Mouse (Mus musculus) CH12.LX (cell line): ENCODE measurements around the gene Npr3. TPM values are rescaled to one million over a fixed set of nuclear protein-coding genes. Genes with fewer than 3 reads are reported as not detected.

Source experiments
- DNase-seq: peaks from one replicate; pipeline ENCODE4 v3.0.0-alpha.2; 2013; ENCODE audit errors: extremely low read depth
- H3K27ac ChIP-seq: 2 replicates; pipeline ENCODE4 v1.5.1; 2012; ENCODE audit warnings: low read depth, mild to moderate bottlenecking, control low read depth, moderate library complexity; ENCODE audit not compliant: insufficient read depth
- H3K27me3 ChIP-seq: replicated peaks from 2 replicates; pipeline ENCODE3; 2012; ENCODE audit warnings: inconsistent platforms
- H3K36me3 ChIP-seq, 2 experiments: replicated peaks in 1 of 2; 2 replicates each; pipeline versions ENCODE3 to v1.6.1; 2012; ENCODE audit warnings: inconsistent platforms in 1 of 2, low read length in 1 of 2, mild to moderate bottlenecking in 1 of 2, mixed read lengths in 1 of 2, moderate library complexity in 1 of 2; ENCODE audit not compliant: control insufficient read depth in 1 of 2, insufficient read depth in 1 of 2
- H3K4me1 ChIP-seq, 2 experiments: 2 replicates each; pipeline ENCODE4 v1.6.1; 2012; ENCODE audit warnings: inconsistent platforms in 1 of 2, moderate library complexity in 1 of 2; ENCODE audit not compliant: insufficient read depth in 2 of 2, control insufficient read depth in 1 of 2
- H3K4me2 ChIP-seq: 2 replicates; pipeline ENCODE4 v1.6.1; 2012; ENCODE audit warnings: low read depth, mild to moderate bottlenecking, control low read depth; ENCODE audit not compliant: poor library complexity, insufficient read depth, severe bottlenecking
- H3K4me3 ChIP-seq, 3 experiments: fragments of 150-350 bp in 1 of 3; sonication (generic) in 1 of 3; replicated peaks in 1 of 3; 2 replicates each; pipeline versions ENCODE3 to v1.5.1; 2011 to 2012; ENCODE audit warnings: low read depth in 2 of 3, low read length in 2 of 3, mild to moderate bottlenecking in 2 of 3, moderate library complexity in 2 of 3, control low read depth in 1 of 3, improper control_type of control experiment in 1 of 3, inconsistent platforms in 1 of 3, mixed read lengths in 1 of 3; ENCODE audit not compliant: poor library complexity in 1 of 3
- H3K79me2 ChIP-seq: replicated peaks from 2 replicates; pipeline ENCODE4 v1.6.1; 2012; ENCODE audit warnings: mild to moderate bottlenecking, moderate library complexity; ENCODE audit not compliant: control insufficient read depth, poor library complexity, insufficient read depth, severe bottlenecking; ENCODE audit errors: extremely low read depth
- H3K9ac ChIP-seq: 2 replicates; pipeline ENCODE4 v1.6.1; 2012; ENCODE audit warnings: low read depth, mild to moderate bottlenecking, control low read depth, moderate library complexity; ENCODE audit not compliant: insufficient read depth
- H3K9me3 ChIP-seq: replicated peaks from 2 replicates; pipeline ENCODE3; 2012; ENCODE audit warnings: low read length, inconsistent platforms, mixed read lengths
- BHLHE40 ChIP-seq: IDR thresholded peaks from 2 replicates; pipeline ENCODE4 v1.6.1; 2011; ENCODE audit warnings: mild to moderate bottlenecking, low read depth, low read length, improper control_type of control experiment
- CHD1 ChIP-seq: IDR thresholded peaks from 2 replicates; pipeline ENCODE4 v1.6.1; 2012; ENCODE audit warnings: low read depth, low read length, improper control_type of control experiment, inconsistent platforms
- CHD2 ChIP-seq: IDR thresholded peaks from 2 replicates; pipeline ENCODE4 v1.6.1; 2011; ENCODE audit warnings: low read length, improper control_type of control experiment
- ELF1 ChIP-seq: IDR thresholded peaks from 2 replicates; pipeline ENCODE4 v1.6.1; 2014; ENCODE audit warnings: low read depth, mild to moderate bottlenecking, inconsistent platforms, low read length, improper control_type of control experiment
- HCFC1 ChIP-seq: IDR thresholded peaks from 2 replicates; pipeline ENCODE4 v1.6.1; 2012; ENCODE audit warnings: low read depth, mild to moderate bottlenecking, inconsistent platforms, low read length, improper control_type of control experiment
- IRF4 ChIP-seq: IDR thresholded peaks from 2 replicates; pipeline ENCODE4 v1.6.1; 2014; ENCODE audit warnings: low read depth, mild to moderate bottlenecking, inconsistent platforms, low read length, improper control_type of control experiment
- JUN ChIP-seq: IDR thresholded peaks from 2 replicates; pipeline ENCODE4 v1.6.1; 2011; ENCODE audit warnings: low read depth, mild to moderate bottlenecking, low read length, improper control_type of control experiment, moderate library complexity; ENCODE audit not compliant: insufficient read depth
- KAT2A ChIP-seq: IDR thresholded peaks from 2 replicates; pipeline ENCODE4 v1.6.1; 2012; ENCODE audit warnings: low read length, improper control_type of control experiment, inconsistent platforms; ENCODE audit not compliant: insufficient replicate concordance
- MAX ChIP-seq: IDR thresholded peaks from 2 replicates; pipeline ENCODE4 v1.6.1; 2011; ENCODE audit warnings: low read length, improper control_type of control experiment
- MEF2A ChIP-seq: IDR thresholded peaks from 2 replicates; pipeline ENCODE4 v1.6.1; 2014; ENCODE audit warnings: low read depth, mild to moderate bottlenecking, inconsistent platforms, low read length, improper control_type of control experiment, borderline replicate concordance
- MXI1 ChIP-seq: IDR thresholded peaks from 2 replicates; pipeline ENCODE4 v1.6.1; 2011; ENCODE audit warnings: mild to moderate bottlenecking, low read depth, low read length, improper control_type of control experiment
- NRF1 ChIP-seq: IDR thresholded peaks from 2 replicates; pipeline ENCODE4 v1.6.1; 2014; ENCODE audit warnings: low read depth, mild to moderate bottlenecking, inconsistent platforms, low read length, improper control_type of control experiment, moderate library complexity
- PAX5 ChIP-seq: IDR thresholded peaks from 2 replicates; pipeline ENCODE4 v1.6.1; 2012; ENCODE audit warnings: low read length, inconsistent platforms, mixed read lengths
- POLR2A ChIP-seq: IDR thresholded peaks from 2 replicates; pipeline ENCODE4 v1.6.1; 2011; ENCODE audit warnings: low read depth, mild to moderate bottlenecking, improper control_type of control experiment, low read length
- POLR2AphosphoS2 ChIP-seq: IDR thresholded peaks from 2 replicates; pipeline ENCODE4 v1.6.1; 2011; ENCODE audit warnings: low read depth, low read length, improper control_type of control experiment
- RCOR1 ChIP-seq: conservative IDR thresholded peaks from 2 replicates; pipeline ENCODE4 v1.6.1; 2012; ENCODE audit warnings: low read depth, mild to moderate bottlenecking, inconsistent platforms, low read length, improper control_type of control experiment
- SIN3A ChIP-seq: IDR thresholded peaks from 2 replicates; pipeline ENCODE4 v1.6.1; 2012; ENCODE audit warnings: low read length, improper control_type of control experiment, inconsistent platforms
- TBP ChIP-seq: conservative IDR thresholded peaks from 2 replicates; pipeline ENCODE4 v1.6.1; 2011; ENCODE audit warnings: low read depth, low read length, improper control_type of control experiment
- UBTF ChIP-seq: IDR thresholded peaks from 2 replicates; pipeline ENCODE4 v1.6.1; 2012; ENCODE audit warnings: low read depth, mild to moderate bottlenecking, inconsistent platforms, low read length, improper control_type of control experiment, moderate library complexity
- USF1 ChIP-seq: IDR thresholded peaks from 2 replicates; pipeline ENCODE4 v1.6.1; 2014; ENCODE audit warnings: low read depth, mild to moderate bottlenecking, inconsistent platforms, low read length, improper control_type of control experiment
- USF2 ChIP-seq: conservative IDR thresholded peaks from 2 replicates; pipeline ENCODE4 v1.6.1; 2011; ENCODE audit warnings: low read depth, low read length, improper control_type of control experiment
- ZMIZ1 ChIP-seq: IDR thresholded peaks from 2 replicates; pipeline ENCODE4 v1.6.1; 2012; ENCODE audit warnings: low read depth, mild to moderate bottlenecking, inconsistent platforms, low read length, improper control_type of control experiment
- ZNF384 ChIP-seq: IDR thresholded peaks from 2 replicates; pipeline ENCODE4 v1.6.1; 2012; ENCODE audit warnings: low read depth, low read length, improper control_type of control experiment, inconsistent platforms
- dilution Hi-C: fragments of 300-500 bp; cut with MboI; formaldehyde crosslinking; loops from 2 replicates; pipeline ENCODE4 v1.14.3; 2020; ENCODE audit warnings: low sequenced_read_pairs; ENCODE audit not compliant: extremely low pct_unique_long_range_greater_than_20kb, extremely low pct_ligation_motif_present
- in situ Hi-C: fragments of 300-500 bp; cut with MboI; formaldehyde crosslinking; loops from 3 replicates; pipeline ENCODE4 v1.14.3; 2019; ENCODE audit warnings: low sequenced_read_pairs, low pct_ligation_motif_present, low pct_unique_long_range_greater_than_20kb, mixed read lengths
- polyA plus RNA-seq: library from polyadenylated mRNA; unstranded; fragments of >175 nt; gene quantifications from 2 replicates; pipeline ENCODE4 v1.2.1, GENCODE M21; 2012; ENCODE audit warnings: low read depth; ENCODE audit not compliant: insufficient read length
- total RNA-seq, 2 experiments: library from RNA; depleted of rRNA; stranded (reverse); fragments of 300-350 nt in 1 of 2; fragments of >200 nt in 1 of 2; gene quantifications; 2 replicates each; pipeline ENCODE4 v1.2.3; 2012 to 2014

Npr3 gene
- total and polyA plus RNA-seq, 3 experiments, result not detected

DNA sequence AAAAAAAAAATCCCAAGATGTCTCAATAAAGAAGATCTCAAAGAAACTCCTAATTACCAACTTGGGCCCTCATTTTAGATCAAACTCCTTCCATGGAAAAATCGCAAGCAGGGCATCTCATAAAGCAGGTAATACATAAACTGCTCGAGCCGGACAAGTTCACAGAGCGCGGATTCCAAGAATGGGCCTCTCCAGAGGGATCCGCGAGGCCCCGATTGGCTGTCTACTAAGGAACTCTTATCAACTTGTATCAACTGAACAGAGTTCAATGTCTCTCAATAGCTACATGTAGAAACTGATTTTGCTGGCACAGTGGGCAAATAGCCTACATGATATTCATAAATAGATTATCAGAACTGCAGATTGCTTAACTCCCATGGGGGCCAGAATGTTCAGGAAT lies 9.5 kb downstream of the Npr3 start:
- Histone ChIP-seq H3K9ac (no peak overlapping the region), H3K9me3 (no peaks in the 10 kb centered on the region), H3K27me3 (no peaks in the 10 kb centered on the region)
- TF ChIP-seq USF1, result no peak
- TF ChIP-seq RCOR1, result no peak
- TF ChIP-seq HCFC1, result no peak
- TF ChIP-seq KAT2A, result no peak
- no peak for TF ChIP-seq TBP
- no peak for TF ChIP-seq CHD1
- TF ChIP-seq MAX, result no peak
- TF ChIP-seq MEF2A, result no peak
- TF ChIP-seq MXI1, result no peak
- TF ChIP-seq, all 38 proteins: peak for 0
- in situ Hi-C loops (no loop called here), dilution Hi-C loops (no loop called here)
- Histone ChIP-seq H3K4me1 (no peaks in the 10 kb centered on the region), H3K4me2 (no peak overlapping the region), H3K36me3 (no peaks in the 10 kb centered on the region), H3K4me3 (no peak overlapping the region), H3K27ac (no peak overlapping the region), H3K79me2 (no peaks in the 10 kb centered on the region)
- DNase-seq, result no peak

GRCm38 (mm10) chr15:11897162-11897561 lies 9.9 kb downstream of the Npr3 start:
- dilution Hi-C loops, result no loop called here

GRCm38 (mm10) chr15:11893969-11894368 lies 13.1 kb downstream of the Npr3 start:
- no peaks in the 10 kb centered on the region for H3K9me3 ChIP-seq
- no peaks in the 10 kb centered on the region for H3K27me3 ChIP-seq
- no peaks in the 10 kb centered on the region for H3K36me3 ChIP-seq
- H3K4me2 ChIP-seq, result no peak overlapping the region
- H3K4me3 ChIP-seq, result no peak overlapping the region
- dilution Hi-C loops, result no loop called here
- 0 out of 4 replicates have a peak, but pooled peaks cover 0 to 2% of the 10 kb centered on the region in 2 experiments for H3K4me1 ChIP-seq
- DNase-seq, result no peak
- in situ Hi-C loops, result no loop called here
- H3K9ac ChIP-seq, result no peak overlapping the region
- TF ChIP-seq USF2 (no peak), ELF1 (no peak), ZMIZ1 (no peak), JUN (no peak), ZNF384 (no peak), KAT2A (no peak), POLR2A (no peak), POLR2AphosphoS2 (no peak), CHD1 (no peak), BHLHE40 (no peak), TBP (no peak), IRF4 (no peak), MXI1 (no peak), CHD2 (no peak), PAX5 (no peak), MEF2A (no peak), NRF1 (no peak), SIN3A (no peak)
- H3K79me2 ChIP-seq, result no peaks in the 10 kb centered on the region
- no peak overlapping the region for H3K27ac ChIP-seq

More at GRCm38 (mm10) chr15:11897162-11897561, 9.9 kb downstream of the Npr3 start:
- H3K27me3 ChIP-seq, result no peaks in the 10 kb centered on the region
- H3K9me3 ChIP-seq, result no peaks in the 10 kb centered on the region
- H3K4me1 ChIP-seq, result 0 out of 4 replicates have a peak, but pooled peaks cover 0 to 2% of the 10 kb centered on the region in 2 experiments
- in situ Hi-C loops, result no loop called here
- H3K9ac ChIP-seq, result no peak overlapping the region
- DNase-seq, result no peak
- no peak overlapping the region for H3K4me3 ChIP-seq
- TF ChIP-seq TBP (no peak), NRF1 (no peak), UBTF (no peak), IRF4 (no peak), CHD1 (no peak)
- no peaks in the 10 kb centered on the region for H3K36me3 ChIP-seq
- H3K27ac ChIP-seq, result no peak overlapping the region
- no peaks in the 10 kb centered on the region for H3K79me2 ChIP-seq
- H3K4me2 ChIP-seq, result no peak overlapping the region
